Mouse (Mus musculus) hindbrain, postnatal 0 days (tissue): ENCODE data around the gene Prss30. TPM values are rescaled to one million over a fixed set of nuclear protein-coding genes. Genes with fewer than 3 reads are reported as not detected.
"Not testable (repeated sequence)": the region's sequence is repeated elsewhere in the genome, so short reads cannot be mapped to it uniquely, and the experiment has no call there.

Experiments used
- ATAC-seq: fragments of 200-750 bp; cut with Nextera tagmentation; 2 replicates; pipeline ENCODE4 v1.8.0; 2017; ENCODE audit warnings: mild to moderate bottlenecking, moderate TSS enrichment, moderate library complexity
- DNase-seq: peaks from one replicate; pipeline ENCODE4 v3.0.0-alpha.2; 2015; ENCODE audit warnings: low spot score
- H3K27ac ChIP-seq: fragments of 300-500 bp; sonication (generic); 2 replicates; pipeline ENCODE4 v1.5.1; 2014; ENCODE audit warnings: mild to moderate bottlenecking
- H3K27me3 ChIP-seq: fragments of 300-500 bp; sonication (generic); 2 replicates; pipeline ENCODE4 v1.6.1; 2014; ENCODE audit warnings: low read length, mixed read lengths; ENCODE audit not compliant: insufficient read depth
- H3K36me3 ChIP-seq: fragments of 300-500 bp; sonication (generic); 2 replicates; pipeline ENCODE4 v1.6.1; 2014; ENCODE audit warnings: low read length, mixed read lengths; ENCODE audit not compliant: insufficient read depth
- H3K4me1 ChIP-seq: fragments of 300-500 bp; sonication (generic); 2 replicates; pipeline ENCODE4 v1.6.1; 2014; ENCODE audit warnings: antibody characterized with exemption, low read length, mixed read lengths; ENCODE audit not compliant: insufficient read depth
- H3K4me2 ChIP-seq: fragments of 300-500 bp; sonication (generic); 2 replicates; pipeline ENCODE4 v1.6.1; 2014; ENCODE audit warnings: low read depth, mild to moderate bottlenecking, low read length, moderate library complexity, mixed read lengths
- H3K4me3 ChIP-seq: fragments of 300-500 bp; sonication (generic); 2 replicates; pipeline ENCODE4 v1.5.1; 2014; ENCODE audit warnings: low read length
- H3K9ac ChIP-seq: fragments of 300-500 bp; sonication (generic); replicated peaks from 2 replicates; pipeline ENCODE4 v1.6.1; 2014; ENCODE audit warnings: mild to moderate bottlenecking, low read length, moderate library complexity, mixed read lengths
- H3K9me3 ChIP-seq: fragments of 300-500 bp; sonication (generic); 2 replicates; pipeline ENCODE4 v1.6.1; 2016; ENCODE audit warnings: low read length, mixed read lengths
- CTCF ChIP-seq: IDR thresholded peaks from 2 replicates; pipeline ENCODE4 v1.5.1; 2016; ENCODE audit warnings: antibody characterized with exemption, control low read depth, low read depth
- WGBS: fragments of 180-500 bp; shearing (Covaris S2); extraction: QIAGEN DNeasy Blood & Tissue Kit; methylation state at CpG from one replicate; pipeline ENCODE4 v1.1.7; 2014; 5-methylcytosine and 5-hydroxymethylcytosine counted together
- microRNA-seq, 2 experiments: library from miRNA; unstranded; fragments of <30 nt; microRNA quantifications; one replicate each; pipeline ENCODE4; 2016
- polyA plus RNA-seq: library from polyadenylated mRNA; unstranded; fragments of >200 nt; fragmentation: Nextera tagmentation; extraction: Ambion mirVana; gene quantifications from 2 replicates; pipeline ENCODE4 v1.2.1, GENCODE M21; 2015
- total RNA-seq: library from RNA; depleted of rRNA; stranded (reverse); fragments of >200 nt; gene quantifications from 2 replicates; pipeline ENCODE4 v1.2.3, GENCODE M21; 2014; rRNA removed

The Prss30 gene
- total and polyA plus RNA-seq, 2 experiments from 2014 or later: not detected

DNA sequence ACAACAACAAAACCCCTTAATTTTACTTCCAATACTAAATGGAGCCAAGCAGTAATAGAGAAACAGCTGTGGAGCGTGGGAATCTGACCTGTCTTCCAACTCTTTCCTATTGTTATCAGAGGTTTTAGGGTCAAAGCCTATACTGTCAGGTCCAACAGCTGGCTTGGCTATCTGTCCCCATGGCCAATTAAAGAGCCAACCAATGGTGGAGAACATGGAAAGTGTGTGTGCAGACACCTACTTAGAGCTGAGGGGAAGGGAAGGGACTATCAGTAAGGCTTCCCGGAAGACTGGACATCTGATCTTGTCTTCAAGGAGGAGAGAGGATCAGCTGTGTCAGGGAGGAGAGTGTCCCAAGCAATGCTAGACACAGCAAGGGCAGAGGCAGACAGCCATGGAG, 31.3 kb downstream of the Prss30 start:
- DNase-seq: no peak
- no peak overlapping the region for H3K9ac ChIP-seq
- no peak for ATAC-seq
- no peaks in the 10 kb centered on the region for H3K9me3 ChIP-seq
- 94% methylated on average over 2 of the region's 2 CpGs for WGBS
- no peaks in the 10 kb centered on the region for H3K36me3 ChIP-seq
- H3K4me3 ChIP-seq: no peak overlapping the region
- TF ChIP-seq CTCF: no peak
- no peak overlapping the region for H3K27ac ChIP-seq
- no peak overlapping the region for H3K4me2 ChIP-seq
- no peaks in the 10 kb centered on the region for H3K27me3 ChIP-seq
- H3K4me1 ChIP-seq: no peaks in the 10 kb centered on the region

GRCm38 (mm10) chr17:23947486-23947885, 32.9 kb downstream of the Prss30 start:
- not testable (repeated sequence) for H3K4me2 ChIP-seq

GRCm38 (mm10) chr17:23941372-23941771, 39.0 kb downstream of the Prss30 start, which contains the start of gene Sbp:
Gene Sbp (plus strand): TSS chr17:23941672.
- Histone ChIP-seq H3K9ac (no peak within 1 kb of the TSS), H3K36me3 (no peaks in the 10 kb centered on the region), H3K4me2 (no peak within 1 kb of the TSS), H3K9me3 (no peaks in the 10 kb centered on the region), H3K27ac (no peak within 1 kb of the TSS), H3K27me3 (no peaks in the 10 kb centered on the region), H3K4me1 (no peaks in the 10 kb centered on the region), H3K4me3 (no peak within 1 kb of the TSS)
- DNase-seq: no peak
- no peak for TF ChIP-seq CTCF
- no peak for ATAC-seq

More at GRCm38 (mm10) chr17:23947486-23947885, 32.9 kb downstream of the Prss30 start:
- not testable (repeated sequence) for H3K4me3 ChIP-seq, H3K27ac ChIP-seq, H3K9ac ChIP-seq, H3K4me1 ChIP-seq, H3K36me3 ChIP-seq, H3K9me3 ChIP-seq, DNase-seq, H3K27me3 ChIP-seq, ATAC-seq
- 84% methylated on average over 4 of the region's 4 CpGs for WGBS

DNA sequence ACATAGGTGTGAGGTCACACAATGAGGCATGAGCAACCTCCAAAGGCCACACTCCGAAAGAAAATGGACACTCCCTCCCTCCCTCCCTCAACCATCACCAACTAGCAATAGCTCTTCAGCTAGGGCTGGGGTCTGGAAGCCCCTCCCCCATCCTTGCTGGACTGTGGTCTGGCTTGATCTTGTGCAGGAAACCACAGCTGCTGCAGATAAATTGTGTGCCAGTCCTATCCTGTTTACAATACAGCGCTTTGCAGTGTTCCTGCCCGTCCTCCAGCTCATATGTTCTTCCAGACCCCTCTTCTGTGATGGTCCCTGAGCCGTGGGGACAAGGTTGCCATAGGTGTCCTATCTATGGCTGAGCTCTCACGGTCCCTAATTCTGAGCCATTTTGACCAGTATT, 49.2 kb downstream of the Prss30 start:
- no peak for TF ChIP-seq CTCF
- H3K4me1 ChIP-seq: no peaks in the 10 kb centered on the region
- no peak overlapping the region for H3K4me2 ChIP-seq
- no peaks in the 10 kb centered on the region for H3K27me3 ChIP-seq
- H3K9me3 ChIP-seq: no peaks in the 10 kb centered on the region
- WGBS: 88% methylated on average over 5 of the region's 5 CpGs
- H3K36me3 ChIP-seq: no peaks in the 10 kb centered on the region
- DNase-seq (no peak), ATAC-seq (no peak)
- H3K4me3 ChIP-seq: no peak overlapping the region
- H3K27ac ChIP-seq: no peak overlapping the region
- H3K9ac ChIP-seq: no peak overlapping the region

DNA sequence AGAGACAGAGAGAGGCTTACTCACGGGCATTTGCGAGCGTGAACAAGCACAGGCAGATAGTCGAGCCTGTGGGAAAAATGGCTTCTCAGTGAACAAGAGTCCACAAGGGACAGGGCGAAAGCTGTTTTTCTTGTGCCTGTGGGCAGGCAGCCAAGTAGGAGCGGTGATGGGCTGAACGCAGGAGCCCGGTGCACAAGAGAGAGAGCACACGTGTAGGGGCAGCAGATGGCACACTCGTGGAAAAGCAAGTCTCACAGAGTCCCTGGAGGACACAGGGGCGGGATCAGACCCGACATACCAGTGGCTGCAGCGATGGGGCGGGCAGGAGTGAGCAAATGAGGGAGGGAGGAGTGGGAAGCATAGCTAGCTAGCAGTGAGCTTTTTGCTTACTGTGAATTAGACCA, 55.3 kb downstream of the Prss30 start:
- WGBS: under 1% methylated on average over 14 of the region's 14 CpGs
- Histone ChIP-seq H3K4me1 (no peaks in the 10 kb centered on the region), H3K27me3 (no peaks in the 10 kb centered on the region), H3K36me3 (no peaks in the 10 kb centered on the region), H3K27ac (peak overlapping the region; percentile 94), H3K4me3 (peak overlapping the region; percentile 54), H3K9ac (peak overlapping the region; percentile 50), H3K4me2 (peak overlapping the region; percentile 74), H3K9me3 (no peaks in the 10 kb centered on the region)
- peak; percentile 19 for TF ChIP-seq CTCF
- ATAC-seq (peak; percentile 89), DNase-seq (peak; percentile 91)

- Histone ChIP-seq H3K27me3 (no peaks in the 10 kb centered on the region), H3K4me3 (peak overlapping the region; percentile 54), H3K27ac (peak overlapping the region; percentile 94), H3K4me2 (peak overlapping the region; percentile 74), H3K9ac (peak overlapping the region; percentile 50), H3K36me3 (no peaks in the 10 kb centered on the region), H3K4me1 (no peaks in the 10 kb centered on the region), H3K9me3 (no peaks in the 10 kb centered on the region)
- peak; percentile 53 for TF ChIP-seq CTCF
- peak; percentile 98 for ATAC-seq
- WGBS: under 1% methylated on average over 29 of the region's 29 CpGs
- peak; percentile 94 for DNase-seq
These were observed 55.8 kb downstream of the Prss30 start for GRCm38 (mm10) chr17:23924531-23925007.

Small RNA genes within 50 kb of the gene (microRNA-seq; reads per million reads assigned to microRNA genes)
- gene Gm27700: 0 reads per million in 2 experiments

Other genes starting within 250 kb of the Prss30 start
- 102 and 120 TPM in 2 replicates for gene Paqr4, start 239.7 kb downstream of the Prss30 start, total RNA-seq
- gene Paqr4, start 239.7 kb downstream of the Prss30 start, polyA plus RNA-seq: 69.4 and 72.1 TPM in 2 replicates
- gene Kremen2, start 234.7 kb downstream of the Prss30 start, total RNA-seq: 1.2 and 2.0 TPM in 2 replicates
- gene Kremen2, start 234.7 kb downstream of the Prss30 start, polyA plus RNA-seq: 1.1 and 1.4 TPM in 2 replicates
- 230 and 258 TPM in 2 replicates for gene Flywch1, start 209.0 kb downstream of the Prss30 start, total RNA-seq
- gene Flywch1, start 209.0 kb downstream of the Prss30 start, polyA plus RNA-seq: 165 and 183 TPM in 2 replicates
- gene Flywch2, start 194.5 kb downstream of the Prss30 start, total RNA-seq: 63.3 and 83.8 TPM in 2 replicates
- gene Flywch2, start 194.5 kb downstream of the Prss30 start, polyA plus RNA-seq: 99.8 and 123 TPM in 2 replicates
- 133 and 144 TPM in 2 replicates for gene Srrm2, start 190.0 kb downstream of the Prss30 start, total RNA-seq
- 419 and 436 TPM in 2 replicates for gene Srrm2, start 190.0 kb downstream of the Prss30 start, polyA plus RNA-seq
- 755 and 1,410 TPM in 2 replicates for gene Elob, start 151.4 kb downstream of the Prss30 start, total RNA-seq
- gene Elob, start 151.4 kb downstream of the Prss30 start, polyA plus RNA-seq: 1,482 and 1,504 TPM in 2 replicates
- not detected in 2 replicates for gene Prss33, start 144.5 kb downstream of the Prss30 start, total RNA-seq
- not detected in 2 replicates for gene Prss33, start 144.5 kb downstream of the Prss30 start, polyA plus RNA-seq
- not detected in 2 replicates for gene Prss32, start 136.7 kb downstream of the Prss30 start, total RNA-seq
- 0.25 and 0.48 TPM in 2 replicates for gene Prss32, start 136.7 kb downstream of the Prss30 start, polyA plus RNA-seq
- gene Prss41, start 136.4 kb downstream of the Prss30 start, total RNA-seq: 0.37 TPM in 1 of 2 replicates, not detected in the other
- 0.90 and 1.3 TPM in 2 replicates for gene Prss41, start 136.4 kb downstream of the Prss30 start, polyA plus RNA-seq
- not detected in 2 replicates for gene Prss21, start 112.5 kb downstream of the Prss30 start, total RNA-seq
- not detected in 2 replicates for gene Prss21, start 112.5 kb downstream of the Prss30 start, polyA plus RNA-seq
- not detected in 2 replicates for gene Dcpp1, start 99.7 kb downstream of the Prss30 start, total RNA-seq
- not detected in 2 replicates for gene Dcpp1, start 99.7 kb downstream of the Prss30 start, polyA plus RNA-seq
- not detected in 2 replicates for gene Dcpp2, start 99.7 kb downstream of the Prss30 start, total RNA-seq
- gene Dcpp2, start 99.7 kb downstream of the Prss30 start, polyA plus RNA-seq: not detected in 2 replicates
- gene Dcpp3, start 63.1 kb downstream of the Prss30 start, total RNA-seq: not detected in 2 replicates
- gene Dcpp3, start 63.1 kb downstream of the Prss30 start, polyA plus RNA-seq: not detected in 2 replicates
- gene Sbp, start 38.9 kb downstream of the Prss30 start, total RNA-seq: not detected in 2 replicates
- gene Sbp, start 38.9 kb downstream of the Prss30 start, polyA plus RNA-seq: not detected in 2 replicates
- gene Sbpl, start 25.3 kb downstream of the Prss30 start, total RNA-seq: 1.4 TPM in 1 of 2 replicates, not detected in the other
- not detected in 2 replicates for gene Sbpl, start 25.3 kb downstream of the Prss30 start, polyA plus RNA-seq
- gene Prss22, start 17.5 kb upstream of the Prss30 start, total RNA-seq: 0.42 TPM in 1 of 2 replicates, not detected in the other
- not detected in 2 replicates for gene Prss22, start 17.5 kb upstream of the Prss30 start, polyA plus RNA-seq
- gene Prss27, start 57.6 kb upstream of the Prss30 start, total RNA-seq: not detected in 2 replicates
- 0.14 TPM in 1 of 2 replicates, not detected in the other for gene Prss27, start 57.6 kb upstream of the Prss30 start, polyA plus RNA-seq
- gene Kctd5, start 92.9 kb upstream of the Prss30 start, total RNA-seq: 106 and 109 TPM in 2 replicates
- gene Kctd5, start 92.9 kb upstream of the Prss30 start, polyA plus RNA-seq: 91.4 and 95.7 TPM in 2 replicates
- gene Pdpk1, start 170.4 kb upstream of the Prss30 start, total RNA-seq: 49.2 and 54.1 TPM in 2 replicates
- 51.4 and 56.3 TPM in 2 replicates for gene Pdpk1, start 170.4 kb upstream of the Prss30 start, polyA plus RNA-seq
- gene Amdhd2, start 183.2 kb upstream of the Prss30 start, total RNA-seq: 42.0 and 53.0 TPM in 2 replicates
- 38.4 and 40.0 TPM in 2 replicates for gene Amdhd2, start 183.2 kb upstream of the Prss30 start, polyA plus RNA-seq
- 780 and 854 TPM in 2 replicates for gene Atp6v0c, start 189.1 kb upstream of the Prss30 start, total RNA-seq
- 2,172 and 2,275 TPM in 2 replicates for gene Atp6v0c, start 189.1 kb upstream of the Prss30 start, polyA plus RNA-seq
- 145 and 151 TPM in 2 replicates for gene Tbc1d24, start 225.0 kb upstream of the Prss30 start, total RNA-seq
- gene Tbc1d24, start 225.0 kb upstream of the Prss30 start, polyA plus RNA-seq: 21.1 and 22.8 TPM in 2 replicates
- 26.9 and 32.5 TPM in 2 replicates for gene Ntn3, start 229.0 kb upstream of the Prss30 start, total RNA-seq
- 4.1 and 4.3 TPM in 2 replicates for gene Ntn3, start 229.0 kb upstream of the Prss30 start, polyA plus RNA-seq
- 18.5 and 19.3 TPM in 2 replicates for gene Tedc2, start 240.3 kb upstream of the Prss30 start, total RNA-seq
- gene Tedc2, start 240.3 kb upstream of the Prss30 start, polyA plus RNA-seq: 9.8 and 10.2 TPM in 2 replicates